Mouse (Mus musculus): ENCODE data around the gene Atl1.

- TF ChIP-seq CTCF (IDR thresholded peaks at IDR 0.05; ENCODE audit: low read depth, low read length) (no peak), POLR2A (IDR thresholded peaks at IDR 0.05; ENCODE audit: extremely low read depth, insufficient read depth, low read length) (no peak)
Observed at GRCm38 (mm10) chr12:69922099-69922498, 29.7 kb downstream of the Atl1 start.

All from liver, adult 2 months (tissue).